Mouse (Mus musculus) myocyte (in vitro differentiated cells): ENCODE data around the gene Clic1. TPM values are rescaled to one million over a fixed set of nuclear protein-coding genes. Genes with fewer than 3 reads are reported as not detected.

Experiments used
- H3K27me3 ChIP-seq: one replicate; pipeline ENCODE4 v1.6.1; 2011; ENCODE audit not compliant: control insufficient read depth, insufficient read depth, insufficient read length
- H3K36me3 ChIP-seq: one replicate; pipeline ENCODE4 v1.6.1; 2011; ENCODE audit not compliant: control insufficient read depth, insufficient read depth
- H3K4me2 ChIP-seq: one replicate; pipeline ENCODE4 v1.6.1; 2011; ENCODE audit warnings: low read depth, control low read depth
- H3K4me3 ChIP-seq: one replicate; pipeline ENCODE4 v1.5.1; 2011; ENCODE audit warnings: mild to moderate bottlenecking, control low read depth, moderate library complexity
- H3K79me2 ChIP-seq: one replicate; pipeline ENCODE4 v1.6.1; 2011; ENCODE audit not compliant: control insufficient read depth, insufficient read depth
- H3ac ChIP-seq: one replicate; pipeline ENCODE4 v1.6.1; 2011; ENCODE audit not compliant: control insufficient read depth, insufficient read length
- CEBPB ChIP-seq: IDR thresholded peaks from 2 replicates; pipeline ENCODE4 v1.6.1; 2011; ENCODE audit warnings: mild to moderate bottlenecking, moderate library complexity; ENCODE audit not compliant: poor library complexity, insufficient read depth, severe bottlenecking
- E2F4 ChIP-seq: IDR thresholded peaks from one replicate; pipeline ENCODE4 v1.6.1; 2011; ENCODE audit warnings: mild to moderate bottlenecking, control low read depth, moderate library complexity; ENCODE audit not compliant: insufficient read depth
- MAX ChIP-seq: IDR thresholded peaks from one replicate; pipeline ENCODE4 v1.6.1; 2011; ENCODE audit warnings: low read depth, mild to moderate bottlenecking, control low read depth
- MYOD1 ChIP-seq, 3 experiments: IDR thresholded peaks; one replicate each; pipeline ENCODE4 v1.6.1; 2011; ENCODE audit warnings: control low read depth in 2 of 3, low read depth in 2 of 3, mild to moderate bottlenecking in 2 of 3, moderate library complexity in 1 of 3; ENCODE audit not compliant: insufficient read length in 2 of 3, control insufficient read depth in 1 of 3
- MYOG ChIP-seq, 3 experiments: IDR thresholded peaks; one replicate each; pipeline ENCODE4 v1.6.1; 2011; ENCODE audit warnings: control low read depth in 2 of 3, low read depth in 2 of 3, mild to moderate bottlenecking in 2 of 3; ENCODE audit not compliant: insufficient read length in 2 of 3, control insufficient read depth in 1 of 3, insufficient read depth in 1 of 3
- POLR2A ChIP-seq: IDR thresholded peaks from one replicate; pipeline ENCODE4 v1.6.1; 2011; ENCODE audit warnings: low read depth, mild to moderate bottlenecking, control low read depth, moderate library complexity; ENCODE audit not compliant: insufficient read length
- POLR2AphosphoS2 ChIP-seq: IDR thresholded peaks from one replicate; pipeline ENCODE4 v1.6.1; 2011; ENCODE audit warnings: low read depth, control low read depth; ENCODE audit not compliant: insufficient read length
- REST ChIP-seq: IDR thresholded peaks from one replicate; pipeline ENCODE4 v1.6.1; 2011; ENCODE audit warnings: mild to moderate bottlenecking, control low read depth, moderate library complexity; ENCODE audit not compliant: insufficient read depth, insufficient read length
- SRF ChIP-seq: IDR thresholded peaks from one replicate; pipeline ENCODE4 v1.6.1; 2011; ENCODE audit warnings: low read depth; ENCODE audit not compliant: control insufficient read depth, insufficient read length
- TCF12 ChIP-seq: IDR thresholded peaks from one replicate; pipeline ENCODE4 v1.6.1; 2011; ENCODE audit warnings: mild to moderate bottlenecking, control low read depth; ENCODE audit not compliant: poor library complexity, insufficient read depth, severe bottlenecking
- TCF3 ChIP-seq: IDR thresholded peaks from one replicate; pipeline ENCODE4 v1.6.1; 2011; ENCODE audit warnings: low read depth, control low read depth; ENCODE audit not compliant: insufficient read length
- USF1 ChIP-seq: IDR thresholded peaks from one replicate; pipeline ENCODE4 v1.6.1; 2011; ENCODE audit warnings: low read depth, mild to moderate bottlenecking, control low read depth, moderate library complexity
- polyA plus RNA-seq: library from polyadenylated mRNA; unstranded; fragments of >200 nt; fragmentation: generic; extraction: Trizol; gene quantifications from one replicate; pipeline ENCODE4 v1.2.1, GENCODE M21; 2012; ENCODE audit warnings: missing spikeins

The Clic1 gene
- polyA plus RNA-seq, 1 experiment: 412 TPM

DNA sequence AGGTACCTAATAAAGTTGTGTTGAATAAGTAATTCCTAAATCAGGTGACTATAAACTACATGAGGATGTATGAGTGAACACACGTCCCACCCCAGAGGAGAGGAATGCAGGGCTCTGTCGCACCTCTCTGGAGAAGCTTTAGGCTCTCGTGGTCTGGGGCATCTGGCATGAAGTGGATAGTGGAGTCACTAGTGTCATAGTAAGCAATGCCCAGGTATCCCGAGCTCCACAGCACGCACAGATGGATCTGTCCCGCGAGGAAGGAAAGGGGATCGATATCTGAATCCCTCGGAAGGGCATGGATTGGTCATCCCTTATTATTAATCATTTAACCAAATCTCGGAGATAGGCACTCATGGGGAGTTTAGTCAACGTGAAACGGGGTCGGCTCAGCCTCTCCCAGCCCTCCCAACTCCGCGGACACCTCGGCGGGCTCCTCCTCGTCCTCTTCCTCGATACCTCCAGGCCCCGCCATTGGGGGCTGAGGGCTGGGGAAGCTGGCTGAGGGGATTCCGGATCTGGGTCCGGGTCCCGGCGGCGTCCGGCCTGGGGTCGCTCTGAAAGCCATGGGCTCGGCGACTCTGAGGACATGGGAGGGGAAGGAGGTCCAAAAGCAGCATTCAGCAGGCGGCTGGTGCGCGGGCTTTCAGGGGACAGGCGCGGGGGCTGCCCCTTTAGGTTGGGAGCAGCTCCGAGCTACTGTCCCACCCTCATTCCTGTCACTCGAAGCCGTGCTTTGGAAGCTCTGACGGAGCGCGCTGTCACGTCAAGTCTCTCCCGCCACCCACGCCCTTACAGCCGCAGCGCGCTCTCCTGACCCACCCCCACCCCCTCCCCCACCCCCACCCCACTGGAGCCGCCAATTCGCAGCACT, 3.7 kb upstream of the Clic1 start:
- TF ChIP-seq MYOD1 (IDR thresholded peaks at IDR 0.05; ENCODE audit: control insufficient read depth in 1 of 3, insufficient read length in 2 of 3, low read depth in 2 of 3) (peak in 1 of 3 experiments; percentile 13), E2F4 (no peak), TCF12 (no peak), POLR2AphosphoS2 (peak; percentile 89), POLR2A (peak; percentile 72)
- Histone ChIP-seq H3K27me3 (no peaks in the 10 kb centered on the region), H3K4me2 (peak overlapping the region; percentile 65), H3ac (peak overlapping the region; percentile 58), H3K4me3 (peak overlapping the region; percentile 29), H3K36me3 (no peaks in the 10 kb centered on the region), H3K79me2 (peaks cover 12% of the 10 kb centered on the region)

DNA sequence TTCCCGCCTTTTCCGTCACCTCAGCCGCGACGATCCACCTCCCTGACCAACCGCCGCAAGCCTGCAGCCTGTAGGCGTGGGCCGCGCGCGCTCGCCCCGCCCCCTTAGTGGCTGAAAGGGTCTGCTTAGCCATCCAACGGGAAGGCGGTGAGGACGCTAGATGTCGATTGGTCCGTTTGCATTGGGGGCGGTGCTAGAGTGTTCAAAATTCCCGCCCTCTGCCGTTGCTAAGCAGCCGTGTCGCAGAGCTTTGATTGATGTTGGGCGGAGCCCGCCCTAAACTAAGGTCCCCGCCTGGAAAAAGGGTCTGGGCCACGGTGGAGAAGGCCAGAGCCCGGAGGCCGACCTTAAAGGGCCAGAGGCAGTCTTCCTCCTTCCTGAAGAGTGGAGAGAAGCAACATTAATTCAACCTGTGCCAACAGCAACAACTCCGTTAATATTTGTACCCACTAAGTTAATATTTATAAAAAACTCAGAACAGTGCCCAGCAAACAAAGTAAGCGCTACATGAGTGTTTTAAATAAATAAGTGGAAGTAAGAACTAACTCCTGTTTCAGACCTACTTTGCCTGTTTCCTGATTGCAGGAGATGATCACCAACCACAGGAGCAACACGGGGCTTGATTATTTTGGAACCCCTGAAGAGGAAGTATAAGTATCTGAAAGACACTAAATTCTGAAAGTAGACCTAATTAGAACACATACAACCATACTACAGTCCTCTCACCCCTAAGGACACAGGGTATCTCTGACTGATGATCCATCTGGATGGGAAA, 2.9 kb upstream of the Clic1 start, which contains the start of gene Msh5:
TSS of gene Msh5 (minus strand) at position 65 of the 775 bp plus-strand sequence.
- Histone ChIP-seq H3K36me3 (no peaks in the 10 kb centered on the region), H3K27me3 (no peaks in the 10 kb centered on the region), H3ac (peak within 1 kb of the TSS; percentile 58), H3K4me3 (peak within 1 kb of the TSS; percentile 29), H3K79me2 (peaks cover 19% of the 10 kb centered on the region), H3K4me2 (peak within 1 kb of the TSS; percentile 81)
- TF ChIP-seq REST (no peak), E2F4 (peak; percentile 96), TCF12 (no peak)

DNA sequence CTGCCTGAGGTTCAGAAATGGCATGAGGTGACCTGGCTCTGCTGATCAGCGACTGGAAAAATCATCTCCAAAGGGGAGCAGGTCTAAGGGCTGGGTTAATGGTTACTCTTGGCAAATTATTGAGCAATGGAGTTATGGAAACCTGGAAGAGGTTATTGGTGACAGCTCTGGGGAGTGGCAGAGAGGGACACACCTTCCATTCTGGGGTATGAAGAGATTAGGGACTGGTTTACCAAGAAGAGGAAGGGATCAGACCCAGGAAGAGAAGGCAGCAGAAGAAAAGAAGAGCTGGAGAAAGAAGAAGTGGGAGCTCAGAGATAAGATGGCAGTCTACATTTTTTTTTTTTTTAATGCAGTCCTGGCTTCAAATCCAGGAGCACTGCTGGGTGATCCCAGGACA, 2.1 kb upstream of the Clic1 start:
- Histone ChIP-seq H3K4me2 (peak overlapping the region; percentile 81), H3K79me2 (peaks cover 28% of the 10 kb centered on the region), H3K36me3 (peaks cover 7% of the 10 kb centered on the region), H3ac (no peak overlapping the region), H3K27me3 (no peaks in the 10 kb centered on the region), H3K4me3 (no peak overlapping the region)
- no peak for TF ChIP-seq POLR2AphosphoS2
- TF ChIP-seq USF1: no peak
- TF ChIP-seq SRF: no peak
- no peak for TF ChIP-seq REST
- no peak for TF ChIP-seq TCF12
- TF ChIP-seq TCF3: no peak
- no peak for TF ChIP-seq CEBPB
- no peak for TF ChIP-seq POLR2A
- no peak for TF ChIP-seq E2F4
- TF ChIP-seq MAX: no peak
- TF ChIP-seq MYOD1 (IDR thresholded peaks at IDR 0.05; ENCODE audit: control insufficient read depth in 1 of 3, insufficient read length in 2 of 3, low read depth in 2 of 3): no peak
- TF ChIP-seq MYOG (IDR thresholded peaks at IDR 0.05; ENCODE audit: control insufficient read depth in 1 of 3, insufficient read depth in 1 of 3, insufficient read length in 2 of 3, low read depth in 2 of 3): no peak

DNA sequence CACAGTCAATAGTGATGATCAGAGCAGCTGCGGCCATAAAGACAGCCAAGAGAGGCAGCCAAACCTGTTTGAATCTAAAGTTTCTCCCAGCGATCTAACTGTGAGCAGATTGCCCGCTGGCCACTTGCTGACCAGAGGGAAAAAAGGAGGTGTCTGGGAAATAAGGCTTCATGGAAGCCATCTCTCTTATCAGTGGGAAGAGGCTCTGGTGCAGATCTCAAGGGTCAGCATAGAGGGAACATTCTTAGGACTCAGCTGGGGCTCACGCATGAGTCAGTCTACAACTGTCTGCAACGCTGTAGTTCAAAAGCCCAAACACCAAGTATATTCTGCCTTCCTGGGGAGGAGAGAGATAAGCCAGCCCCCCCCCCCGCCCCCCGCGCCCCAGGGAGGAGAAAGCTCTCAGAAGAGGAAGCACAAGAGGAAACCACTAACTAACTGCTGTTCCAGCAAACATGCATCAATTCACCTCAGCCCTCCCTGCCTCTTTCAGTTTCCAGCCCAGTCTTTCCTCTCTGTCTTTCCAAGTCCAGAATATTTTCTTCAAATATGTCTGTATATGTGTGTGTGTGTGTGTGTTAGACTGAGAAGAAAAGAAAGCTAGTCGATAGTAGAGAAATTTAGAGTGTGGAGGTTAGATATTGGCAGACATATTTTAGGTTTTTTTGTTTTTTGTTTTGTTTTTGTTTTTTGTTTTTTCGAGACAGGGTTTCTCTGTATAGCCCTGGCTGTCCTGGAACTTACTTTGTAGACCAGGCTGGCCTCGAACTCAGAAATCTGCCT, 1.4 kb upstream of the Clic1 start:
- H3K4me3 ChIP-seq: no peak overlapping the region
- no peaks in the 10 kb centered on the region for H3K27me3 ChIP-seq
- TF ChIP-seq TCF3: no peak
- TF ChIP-seq SRF: no peak
- no peak for TF ChIP-seq POLR2AphosphoS2
- no peak for TF ChIP-seq MYOG (IDR thresholded peaks at IDR 0.05; ENCODE audit: control insufficient read depth in 1 of 3, insufficient read depth in 1 of 3, insufficient read length in 2 of 3, low read depth in 2 of 3)
- TF ChIP-seq REST: no peak
- no peak for TF ChIP-seq E2F4
- no peak for TF ChIP-seq MYOD1 (IDR thresholded peaks at IDR 0.05; ENCODE audit: control insufficient read depth in 1 of 3, insufficient read length in 2 of 3, low read depth in 2 of 3)
- no peak for TF ChIP-seq MAX
- no peak for TF ChIP-seq TCF12
- no peak for TF ChIP-seq POLR2A
- TF ChIP-seq USF1: no peak
- TF ChIP-seq CEBPB: no peak
- no peak overlapping the region for H3ac ChIP-seq
- H3K36me3 ChIP-seq: peaks cover 13% of the 10 kb centered on the region
- peak overlapping the region; percentile 81 for H3K4me2 ChIP-seq
- peaks cover 34% of the 10 kb centered on the region for H3K79me2 ChIP-seq
